Mouse (Mus musculus) stomach, embryonic 15.5 days (tissue): ENCODE data around the gene Ak1. TPM values are rescaled to one million over a fixed set of nuclear protein-coding genes. Genes with fewer than 3 reads are reported as not detected.
A peak's percentile ranks its signal among the peaks of the same experiment; 100 is the strongest.

ENCODE experiments used
- ATAC-seq: fragments of 200-750 bp; cut with Nextera tagmentation; 2 replicates; pipeline ENCODE4 v1.8.0; 2017; ENCODE audit warnings: low read depth, moderate number of reproducible peaks, moderate TSS enrichment; ENCODE audit not compliant: insufficient read depth, low FRiP score
- H3K27ac ChIP-seq: fragments of 300-500 bp; sonication (generic); 2 replicates; pipeline ENCODE4 v1.5.1; 2015; ENCODE audit warnings: mild to moderate bottlenecking, inconsistent platforms
- H3K27me3 ChIP-seq: fragments of 300-500 bp; sonication (generic); replicated peaks from 2 replicates; pipeline ENCODE4 v1.6.1; 2015; ENCODE audit warnings: inconsistent platforms
- H3K36me3 ChIP-seq: fragments of 300-500 bp; sonication (generic); 2 replicates; pipeline ENCODE4 v1.6.1; 2015; ENCODE audit warnings: inconsistent platforms
- H3K4me1 ChIP-seq: fragments of 300-500 bp; sonication (generic); 2 replicates; pipeline ENCODE4 v1.6.1; 2015; ENCODE audit warnings: inconsistent platforms
- H3K4me2 ChIP-seq: fragments of 300-500 bp; sonication (generic); 2 replicates; pipeline ENCODE4 v1.6.1; 2015; ENCODE audit warnings: mild to moderate bottlenecking, inconsistent platforms
- H3K4me3 ChIP-seq: fragments of 300-500 bp; sonication (generic); replicated peaks from 2 replicates; pipeline ENCODE4 v1.5.1; 2015; ENCODE audit warnings: inconsistent platforms
- H3K9ac ChIP-seq: fragments of 300-500 bp; sonication (generic); 2 replicates; pipeline ENCODE4 v1.6.1; 2015; ENCODE audit warnings: inconsistent platforms
- H3K9me3 ChIP-seq: fragments of 300-500 bp; sonication (generic); 2 replicates; pipeline ENCODE4 v1.6.1; 2016; ENCODE audit warnings: inconsistent platforms
- WGBS: fragments of 180-500 bp; shearing (Covaris S2); methylation state at CpG from one replicate; pipeline ENCODE4 v1.1.7; 2015; 5-methylcytosine and 5-hydroxymethylcytosine counted together
- polyA plus RNA-seq: library from polyadenylated mRNA; unstranded; fragments of >200 nt; fragmentation: Nextera tagmentation; extraction: Ambion mirVana; gene quantifications from 2 replicates; pipeline ENCODE4 v1.2.1, GENCODE M21; 2015

Gene Ak1
- polyA plus RNA-seq, 1 experiment from 2014 or later = 21.8 TPM

- H3K9me3 ChIP-seq = no peaks in the 10 kb centered on the region
- H3K9ac ChIP-seq = no peak overlapping the region
- no peak overlapping the region for H3K4me2 ChIP-seq
- no peak overlapping the region for H3K4me3 ChIP-seq
- WGBS = 70% methylated on average over 8 of the region's 8 CpGs
- H3K27ac ChIP-seq = no peak overlapping the region
- H3K27me3 ChIP-seq = no peaks in the 10 kb centered on the region
- H3K36me3 ChIP-seq = 0 out of 2 replicates have a peak, but pooled peaks cover 2% of the 10 kb centered on the region
- no peak for ATAC-seq
- peaks cover 9% of the 10 kb centered on the region; the same call in 1 of the 2 replicates for H3K4me1 ChIP-seq
These were observed 43.8 kb downstream of the Ak1 start for GRCm38 (mm10) chr2:32665345-32665744.

DNA sequence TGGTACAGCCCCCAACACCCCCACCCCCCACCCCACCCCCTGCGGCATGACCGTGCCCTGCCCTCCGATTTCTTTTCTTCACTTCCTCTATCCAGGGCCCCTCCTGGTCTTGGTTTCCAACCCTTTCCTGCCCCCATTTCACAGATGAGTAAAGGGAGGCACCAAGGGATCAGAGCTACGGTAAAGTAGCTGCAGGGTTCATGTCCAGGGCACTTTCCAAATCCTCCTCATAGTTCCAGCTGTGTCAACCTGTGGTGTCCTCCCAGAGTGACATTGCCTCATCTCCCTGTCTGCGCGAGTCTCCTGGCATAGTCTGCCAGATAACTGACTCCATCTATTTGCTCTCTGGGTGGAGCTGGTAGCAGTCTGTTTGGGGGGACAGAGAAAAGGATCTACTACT lies 44.3 kb downstream of the Ak1 start:
- Histone ChIP-seq H3K4me3 (no peak overlapping the region), H3K36me3 (0 out of 2 replicates have a peak, but pooled peaks cover 4% of the 10 kb centered on the region), H3K4me1 (peaks cover 9% of the 10 kb centered on the region; the same call in 1 of the 2 replicates), H3K4me2 (no peak overlapping the region), H3K9ac (no peak overlapping the region), H3K27ac (no peak overlapping the region), H3K27me3 (no peaks in the 10 kb centered on the region), H3K9me3 (no peaks in the 10 kb centered on the region)
- WGBS = 76% methylated on average over 6 of the region's 6 CpGs
- no peak for ATAC-seq

GRCm38 (mm10) chr2:32667775-32668174 lies 46.2 kb downstream of the Ak1 start:
- Histone ChIP-seq H3K27me3 (no peaks in the 10 kb centered on the region), H3K27ac (peak overlapping the region; percentile 5; the same call in 1 of the 2 replicates), H3K9ac (no peak overlapping the region), H3K9me3 (no peaks in the 10 kb centered on the region), H3K4me3 (no peak overlapping the region), H3K4me1 (no peaks in the 10 kb centered on the region), H3K36me3 (0 out of 2 replicates have a peak, but pooled peaks cover 4% of the 10 kb centered on the region), H3K4me2 (no peak overlapping the region)
- 46% methylated on average over 11 of the region's 11 CpGs for WGBS
- ATAC-seq = no peak

- Histone ChIP-seq H3K27me3 (no peaks in the 10 kb centered on the region), H3K9me3 (no peaks in the 10 kb centered on the region), H3K4me3 (no peak overlapping the region), H3K4me1 (peaks cover 3% of the 10 kb centered on the region; the same call in 1 of the 2 replicates), H3K9ac (no peak overlapping the region), H3K4me2 (no peak overlapping the region), H3K27ac (peak overlapping the region; percentile 5; the same call in 1 of the 2 replicates), H3K36me3 (0 out of 2 replicates have a peak, but pooled peaks cover 4% of the 10 kb centered on the region)
- no peak for ATAC-seq
- 91% methylated on average over 7 of the region's 7 CpGs for WGBS
These were observed 46.6 kb downstream of the Ak1 start for GRCm38 (mm10) chr2:32668176-32668575.

GRCm38 (mm10) chr2:32669876-32670275 lies 48.3 kb downstream of the Ak1 start:
- Histone ChIP-seq H3K27me3 (no peaks in the 10 kb centered on the region), H3K4me1 (peaks cover 5% of the 10 kb centered on the region; the same call in 1 of the 2 replicates), H3K27ac (no peak overlapping the region), H3K9ac (no peak overlapping the region), H3K4me3 (no peak overlapping the region), H3K9me3 (no peaks in the 10 kb centered on the region), H3K4me2 (no peak overlapping the region), H3K36me3 (0 out of 2 replicates have a peak, but pooled peaks cover 7% of the 10 kb centered on the region)
- ATAC-seq = no peak
- WGBS = 76% methylated on average over 3 of the region's 3 CpGs

DNA sequence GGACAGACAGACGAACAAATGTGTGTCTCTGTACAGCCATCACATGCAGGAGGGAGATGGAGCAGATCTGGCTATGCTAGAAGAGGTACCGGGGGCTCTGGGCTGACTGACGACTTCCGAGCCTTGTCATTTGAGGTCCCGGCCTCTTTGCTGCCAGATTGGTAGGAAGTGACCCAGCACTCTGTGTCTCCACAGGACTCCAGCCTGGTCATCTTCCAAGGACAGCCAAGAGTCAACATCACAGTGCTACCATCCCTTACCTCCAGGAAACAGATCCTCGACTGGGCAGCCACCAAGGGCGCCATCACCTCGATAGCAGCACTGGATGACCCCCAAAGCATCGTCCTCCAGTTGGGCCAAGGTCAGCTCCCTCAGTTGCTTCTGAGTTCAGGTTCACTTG lies 49.6 kb downstream of the Ak1 start:
- WGBS = 88% methylated on average over 9 of the region's 9 CpGs
- H3K27me3 ChIP-seq = no peaks in the 10 kb centered on the region
- 0 out of 2 replicates have a peak, but pooled peaks cover 7% of the 10 kb centered on the region for H3K36me3 ChIP-seq
- no peak overlapping the region for H3K4me2 ChIP-seq
- H3K27ac ChIP-seq = no peak overlapping the region
- no peak overlapping the region for H3K4me3 ChIP-seq
- no peak overlapping the region for H3K9ac ChIP-seq
- ATAC-seq = no peak
- peaks cover 5% of the 10 kb centered on the region; the same call in 1 of the 2 replicates for H3K4me1 ChIP-seq
- H3K9me3 ChIP-seq = no peaks in the 10 kb centered on the region

GRCm38 (mm10) chr2:32671907-32672595 lies 50.5 kb downstream of the Ak1 start:
- H3K4me1 ChIP-seq = peaks cover 5% of the 10 kb centered on the region; the same call in 1 of the 2 replicates
- H3K4me2 ChIP-seq = no peak overlapping the region
- H3K36me3 ChIP-seq = 0 out of 2 replicates have a peak, but pooled peaks cover 7% of the 10 kb centered on the region
- ATAC-seq = no peak; the same call in 1 of the 2 replicates
- no peak overlapping the region for H3K4me3 ChIP-seq
- 73% methylated on average over 9 of the region's 9 CpGs for WGBS
- H3K9ac ChIP-seq = no peak overlapping the region
- H3K9me3 ChIP-seq = no peaks in the 10 kb centered on the region
- no peak overlapping the region for H3K27ac ChIP-seq
- H3K27me3 ChIP-seq = no peaks in the 10 kb centered on the region

GRCm38 (mm10) chr2:32673176-32673917 lies 51.8 kb downstream of the Ak1 start:
- ATAC-seq = peak; percentile 67
- peak overlapping the region; percentile 48 for H3K27ac ChIP-seq

GRCm38 (mm10) chr2:32676821-32677220 lies 55.3 kb downstream of the Ak1 start:
- Histone ChIP-seq H3K4me3 (no peak overlapping the region), H3K27me3 (no peaks in the 10 kb centered on the region), H3K9me3 (no peaks in the 10 kb centered on the region), H3K9ac (no peak overlapping the region), H3K4me2 (no peak overlapping the region), H3K36me3 (0 out of 2 replicates have a peak, but pooled peaks cover 7% of the 10 kb centered on the region), H3K27ac (no peak overlapping the region), H3K4me1 (peaks cover 24% of the 10 kb centered on the region)
- no peak for ATAC-seq
- 92% methylated on average over 3 of the region's 3 CpGs for WGBS

More at GRCm38 (mm10) chr2:32673176-32673917, 51.8 kb downstream of the Ak1 start:
- no peak overlapping the region for H3K9ac ChIP-seq
- WGBS = 66% methylated on average over 16 of the region's 16 CpGs
- H3K4me2 ChIP-seq = no peak overlapping the region
- no peaks in the 10 kb centered on the region for H3K27me3 ChIP-seq
- H3K36me3 ChIP-seq = 0 out of 2 replicates have a peak, but pooled peaks cover 11% of the 10 kb centered on the region
- peaks cover 5% of the 10 kb centered on the region; the same call in 1 of the 2 replicates for H3K4me1 ChIP-seq
- no peak overlapping the region for H3K4me3 ChIP-seq
- H3K9me3 ChIP-seq = no peaks in the 10 kb centered on the region

DNA sequence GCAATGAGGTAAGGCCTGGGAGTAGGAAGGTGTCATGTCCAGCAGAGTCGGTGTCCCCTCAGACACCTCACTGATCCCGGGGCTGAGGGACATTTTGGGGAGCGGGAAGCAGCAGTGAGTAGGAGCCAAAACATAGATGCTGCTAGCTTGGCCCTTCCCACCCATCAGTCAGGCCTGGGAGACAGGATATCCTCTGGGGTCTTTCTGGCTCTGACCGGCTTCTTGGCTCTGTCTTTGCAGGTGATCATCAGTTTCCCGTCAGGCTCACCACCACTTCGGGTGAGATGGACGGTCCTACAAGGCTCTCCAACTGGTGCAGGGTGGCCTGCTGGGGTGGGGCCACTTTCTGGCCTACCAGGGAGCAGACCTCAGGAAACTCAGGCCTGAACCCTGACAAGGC lies 56.1 kb downstream of the Ak1 start:
- Histone ChIP-seq H3K9me3 (no peaks in the 10 kb centered on the region), H3K9ac (no peak overlapping the region), H3K4me3 (no peak overlapping the region), H3K27ac (no peak overlapping the region), H3K4me2 (no peak overlapping the region), H3K27me3 (no peaks in the 10 kb centered on the region), H3K4me1 (peaks cover 28% of the 10 kb centered on the region), H3K36me3 (0 out of 2 replicates have a peak, but pooled peaks cover 7% of the 10 kb centered on the region)
- WGBS = 85% methylated on average over 7 of the region's 7 CpGs
- no peak for ATAC-seq

DNA sequence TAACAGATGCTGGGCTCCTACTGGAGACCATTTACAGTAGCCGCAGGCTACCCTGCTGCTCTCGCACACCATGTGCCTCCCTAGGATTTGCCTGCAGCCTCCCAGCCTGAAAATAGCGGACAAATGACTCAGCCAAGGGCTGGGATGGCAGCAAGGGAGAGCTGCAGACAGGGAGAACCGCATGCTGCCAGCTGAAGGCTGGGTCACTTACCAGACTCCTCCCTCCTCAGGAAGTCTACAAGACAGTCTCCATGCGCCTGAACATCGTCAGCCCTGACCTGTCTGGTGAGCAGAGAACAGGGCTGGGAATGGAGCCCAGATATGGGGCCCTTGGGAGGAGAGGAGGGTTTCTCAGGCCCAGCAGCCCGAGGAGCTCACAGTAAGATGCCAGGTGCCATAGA lies 58.5 kb downstream of the Ak1 start:
- Histone ChIP-seq H3K9ac (no peak overlapping the region), H3K4me2 (no peak overlapping the region), H3K4me3 (no peak overlapping the region), H3K36me3 (peaks cover 23% of the 10 kb centered on the region), H3K9me3 (no peaks in the 10 kb centered on the region), H3K27ac (peak overlapping the region; percentile 65), H3K27me3 (no peaks in the 10 kb centered on the region), H3K4me1 (peaks cover 28% of the 10 kb centered on the region)
- ATAC-seq = peak; percentile 57
- 20% methylated on average over 7 of the region's 7 CpGs for WGBS
